Mouse (Mus musculus): ENCODE measurements around the gene Maneal.
A peak's percentile ranks its signal among the peaks of the same experiment; 100 is the strongest.

Gene Maneal

DNA sequence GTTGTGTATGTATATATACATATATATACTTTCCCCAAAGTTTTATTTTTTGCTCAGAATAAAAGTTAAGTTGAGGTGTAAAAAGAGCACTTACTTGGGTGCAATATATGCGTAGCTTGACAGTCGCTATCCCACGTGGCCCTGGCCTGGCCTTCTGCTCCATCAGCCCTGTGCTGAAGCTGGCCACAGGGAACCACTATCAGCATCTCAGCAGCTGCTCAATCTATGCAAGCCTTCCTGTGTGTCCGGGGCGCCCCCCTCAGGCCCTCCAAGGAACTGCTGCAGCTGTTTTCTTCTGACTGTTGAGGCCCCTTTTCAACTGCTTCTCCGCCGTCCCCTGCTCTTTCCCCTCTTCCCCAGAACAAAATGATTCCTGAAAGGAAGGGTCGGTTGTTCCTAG is 14.4 kb downstream of the Maneal start:
- DNase-seq = peak; percentile 90 to 92

DNA sequence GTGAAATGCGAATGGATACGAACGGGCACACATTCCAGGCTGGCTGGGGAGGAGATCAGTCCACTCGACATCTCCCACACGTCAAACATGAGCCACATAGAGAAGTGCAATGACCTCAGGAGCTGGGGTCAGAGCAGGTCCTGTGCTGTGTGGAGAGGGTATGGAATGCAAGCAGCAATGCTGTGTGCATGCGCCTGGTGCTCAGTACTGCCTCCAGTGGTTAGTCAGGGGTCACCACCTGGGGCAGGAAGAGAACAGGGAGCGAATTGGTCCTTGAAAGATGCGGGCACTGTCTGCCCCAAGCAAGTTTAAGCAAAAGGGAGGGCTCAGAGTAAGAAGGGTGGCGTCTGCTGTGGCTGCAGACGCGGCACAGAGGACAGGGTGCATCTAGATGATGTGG is 18.5 kb downstream of the Maneal start:
- peak; percentile 55 to 70 for DNase-seq

DNA sequence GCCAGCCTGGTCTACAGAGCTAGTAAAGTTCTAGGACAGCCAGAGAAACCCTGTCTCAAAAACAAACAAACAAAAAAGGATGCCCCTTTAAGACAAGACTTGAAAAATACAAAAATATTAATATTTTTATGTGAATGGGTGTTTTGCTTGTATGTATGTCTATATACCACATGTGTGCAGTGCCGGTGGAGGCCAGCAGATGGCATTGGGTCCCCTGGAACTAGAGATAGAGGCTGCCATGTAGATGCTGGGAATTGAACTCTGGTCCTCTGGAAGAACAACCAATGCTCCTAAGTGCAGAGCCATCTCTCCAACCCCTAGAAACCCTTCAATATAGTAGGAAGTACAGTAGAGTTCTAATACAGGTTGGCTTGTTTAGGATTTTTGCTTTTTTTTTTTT is 21.0 kb downstream of the Maneal start:
- DNase-seq = no peak

DNA sequence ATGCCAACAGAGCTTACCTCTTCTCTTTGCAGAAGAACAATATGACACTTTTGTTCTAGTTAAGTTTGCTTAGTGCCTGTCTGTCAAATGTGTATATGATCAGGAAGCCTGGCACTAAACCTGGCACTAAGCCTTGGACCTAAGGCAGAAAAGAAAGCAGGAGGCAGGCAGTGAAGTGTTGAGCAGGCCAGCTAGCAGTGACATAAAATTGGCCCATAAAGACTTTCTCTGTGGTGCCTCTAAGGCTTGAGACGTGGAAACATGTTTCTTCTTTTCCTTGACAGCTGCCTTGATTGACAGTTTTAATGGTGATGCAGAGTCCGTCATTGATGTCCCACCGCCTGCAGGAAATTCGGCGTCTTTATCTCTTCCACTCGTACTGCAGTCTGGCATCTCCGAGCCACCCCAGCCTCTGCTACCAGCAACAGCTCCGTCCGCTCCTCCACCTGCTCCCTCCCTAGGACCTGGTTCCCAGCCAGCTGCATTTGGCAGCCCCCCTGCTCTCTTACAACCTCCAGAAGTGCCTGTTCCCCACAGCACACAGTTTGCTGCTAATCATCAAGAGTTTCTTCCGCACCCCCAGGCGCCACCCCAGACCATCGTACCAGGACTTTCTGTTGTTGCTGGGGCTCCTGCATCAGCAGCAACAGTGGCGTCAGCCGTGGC is 23.8 kb downstream of the Maneal start:
- DNase-seq = peak; percentile 45 to 56

DNA sequence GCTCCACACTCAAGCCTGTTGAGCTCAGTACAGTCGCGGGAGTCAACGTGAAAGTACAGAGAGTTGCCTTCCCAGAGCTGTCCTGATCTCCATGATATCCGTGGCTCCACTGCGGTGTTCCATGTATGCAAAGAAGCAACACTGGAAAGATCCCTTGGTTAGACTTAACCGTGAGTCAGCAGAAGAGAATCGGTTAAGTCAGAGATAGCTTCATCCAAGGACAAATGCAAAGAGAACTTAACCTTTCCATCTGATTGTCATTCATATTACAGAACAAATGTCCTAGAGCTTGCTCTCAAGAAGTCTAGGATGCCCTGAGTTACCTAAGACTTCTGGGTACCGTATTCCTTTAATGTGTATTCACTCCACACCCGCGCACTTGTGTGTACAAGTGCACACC is 29.2 kb downstream of the Maneal start:
- no peak for DNase-seq

DNA sequence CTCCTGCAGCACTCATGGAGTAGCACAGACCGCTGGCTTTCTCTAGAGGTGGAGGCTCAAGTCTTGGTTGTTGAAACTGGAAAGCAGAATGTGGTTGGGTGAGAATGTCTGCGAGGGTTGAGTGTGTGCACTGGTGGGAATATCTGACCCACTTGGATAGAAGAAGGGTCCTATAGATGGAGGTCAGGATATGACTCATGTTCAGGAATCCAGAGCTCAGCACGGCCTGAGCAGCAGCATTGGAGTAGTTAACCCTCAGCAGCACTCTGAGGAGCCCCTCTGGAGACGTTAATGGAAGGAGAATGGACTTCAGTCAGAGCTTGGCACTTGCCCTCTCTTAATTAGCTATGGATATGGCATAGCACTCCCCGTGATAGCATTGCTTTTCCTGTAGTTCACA is 32.3 kb downstream of the Maneal start:
- no peak for DNase-seq

DNA sequence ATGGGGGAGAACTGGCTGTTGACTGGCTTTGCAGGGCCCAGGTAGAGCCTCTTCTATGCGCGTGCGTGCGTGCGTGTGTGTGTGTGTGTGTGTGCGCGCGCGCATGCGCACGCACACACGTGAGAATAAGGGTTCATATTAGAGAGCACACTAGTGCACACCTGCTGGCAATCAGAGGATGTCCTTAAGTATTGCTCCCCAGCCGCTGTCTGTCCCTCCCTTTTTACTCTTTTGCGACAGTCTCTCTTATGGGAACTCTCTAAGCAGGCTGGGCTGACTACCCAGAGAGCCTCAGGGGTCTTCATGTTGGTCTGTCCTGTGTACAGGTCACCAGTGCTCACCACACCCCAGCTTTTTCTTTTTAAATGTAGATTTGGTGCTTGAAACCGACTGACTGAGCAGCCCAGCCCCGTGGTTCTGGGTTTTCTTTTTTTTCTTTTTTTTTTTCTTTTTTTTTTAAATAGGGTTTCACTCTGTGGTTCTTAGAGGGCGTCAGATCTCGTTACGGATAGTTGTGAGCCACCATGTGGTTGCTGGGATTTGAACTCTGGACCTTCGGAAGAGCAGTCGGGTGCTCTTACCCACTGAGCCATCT is 36.5 kb downstream of the Maneal start:
- no peak for DNase-seq

DNA sequence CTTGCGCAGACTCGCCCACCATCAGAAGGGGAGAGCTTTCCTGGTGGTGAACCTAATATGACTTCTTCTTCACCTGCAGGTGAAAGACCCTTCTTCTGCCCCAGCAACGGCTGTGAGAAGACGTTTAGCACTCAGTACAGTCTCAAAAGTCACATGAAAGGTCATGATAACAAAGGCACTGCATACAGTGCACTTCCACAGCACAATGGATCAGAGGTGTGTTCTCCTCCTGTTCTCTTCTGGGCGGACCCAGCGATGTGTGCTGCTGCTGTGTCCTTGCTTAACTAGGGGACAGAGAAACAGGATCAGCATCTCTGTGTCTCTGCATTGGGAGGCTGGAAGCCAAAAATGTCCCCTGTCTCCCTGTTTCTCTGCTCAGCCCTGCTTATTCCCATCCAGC is 37.0 kb downstream of the Maneal start:
- DNase-seq = no peak

DNA sequence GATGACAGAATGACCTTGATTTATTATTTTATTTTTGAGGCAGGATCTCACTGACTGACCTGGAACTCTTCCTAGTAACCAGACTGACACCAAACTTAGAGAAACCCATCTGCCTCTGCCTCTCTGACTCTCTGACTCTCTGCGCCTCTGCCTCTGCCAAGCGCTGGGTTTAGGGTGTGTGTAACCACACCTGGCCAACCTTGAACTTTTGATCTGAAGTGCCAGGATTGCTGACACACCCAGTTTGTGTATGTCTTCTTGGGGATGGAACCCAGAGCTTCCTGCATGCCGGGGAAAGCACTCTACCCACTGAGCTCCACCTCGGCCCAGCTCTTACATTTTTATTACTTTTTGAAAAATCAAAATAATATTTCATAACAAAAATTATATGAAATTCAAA is 43.1 kb downstream of the Maneal start:
- DNase-seq = no peak

DNA sequence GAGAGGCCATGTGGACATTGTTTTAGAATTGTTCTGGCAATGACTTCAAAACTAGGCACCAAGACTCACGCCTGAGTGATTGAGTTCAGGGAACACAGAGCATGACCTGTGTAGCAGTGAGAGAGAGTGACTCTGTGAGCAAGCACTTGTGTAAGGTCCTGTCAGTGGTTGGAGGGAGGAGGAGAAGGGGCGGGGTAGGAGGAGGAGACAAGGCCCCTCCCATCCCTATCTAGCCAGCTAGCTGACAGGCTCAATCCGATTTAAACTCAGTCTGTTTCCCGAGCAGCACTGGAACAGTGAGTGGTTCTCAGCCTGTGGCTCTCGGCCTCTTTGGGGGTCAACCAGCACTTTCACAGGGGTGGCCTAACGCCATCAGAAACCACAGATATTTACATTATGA is 44.2 kb downstream of the Maneal start:
- DNase-seq = no peak

DNA sequence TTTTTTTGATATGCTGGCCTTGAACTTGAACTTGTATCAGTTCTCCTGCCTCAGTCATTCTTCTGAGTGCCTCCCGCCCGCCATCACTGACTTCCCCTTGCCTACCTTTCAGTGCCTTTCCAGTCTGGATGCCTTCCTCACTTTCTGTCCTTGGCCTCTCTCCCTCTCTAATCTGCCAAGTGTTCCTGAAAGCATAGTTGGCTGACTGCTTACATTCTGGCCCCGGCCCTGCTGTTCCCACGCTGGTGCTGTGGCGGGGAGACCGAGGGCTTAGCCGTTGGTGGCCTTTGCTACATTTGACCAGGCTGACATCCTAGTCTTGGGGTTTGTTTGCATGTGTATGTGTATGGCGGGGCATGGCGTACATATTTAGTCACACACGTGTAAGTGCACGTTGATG is 46.1 kb downstream of the Maneal start:
- peak; percentile 70 to 77 for DNase-seq

DNA sequence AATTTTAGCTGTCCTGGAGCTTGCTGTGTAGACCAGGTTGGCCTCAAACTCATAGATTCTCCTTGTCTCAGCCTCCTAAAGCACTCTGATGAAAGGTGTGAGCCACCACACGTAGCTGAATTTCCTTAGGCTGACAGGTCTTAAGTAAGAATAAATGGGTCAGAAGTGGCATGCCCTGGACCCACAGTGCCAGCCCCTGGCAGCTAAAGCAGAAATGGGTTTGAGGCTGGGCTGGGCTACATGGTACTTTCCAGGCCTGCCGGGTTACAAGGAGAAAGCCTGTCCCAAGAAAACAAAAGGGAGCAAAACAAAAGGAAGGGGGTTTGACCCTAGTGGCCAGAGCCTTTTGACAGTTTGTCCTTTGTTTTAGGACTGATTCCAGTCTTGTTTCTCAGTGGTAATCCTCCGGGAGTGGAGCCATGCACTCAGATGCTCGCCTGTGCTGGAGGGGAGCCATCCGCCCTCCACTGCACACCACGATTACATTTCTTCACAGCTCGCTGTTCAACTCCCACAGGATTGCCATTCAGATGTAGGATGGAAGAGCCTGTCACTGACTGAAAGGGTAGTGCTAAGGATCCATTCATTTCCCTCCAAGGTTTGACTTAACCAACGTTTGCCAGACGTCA is 50.5 kb downstream of the Maneal start:
- DNase-seq = peak; percentile 26 to 56

DNA sequence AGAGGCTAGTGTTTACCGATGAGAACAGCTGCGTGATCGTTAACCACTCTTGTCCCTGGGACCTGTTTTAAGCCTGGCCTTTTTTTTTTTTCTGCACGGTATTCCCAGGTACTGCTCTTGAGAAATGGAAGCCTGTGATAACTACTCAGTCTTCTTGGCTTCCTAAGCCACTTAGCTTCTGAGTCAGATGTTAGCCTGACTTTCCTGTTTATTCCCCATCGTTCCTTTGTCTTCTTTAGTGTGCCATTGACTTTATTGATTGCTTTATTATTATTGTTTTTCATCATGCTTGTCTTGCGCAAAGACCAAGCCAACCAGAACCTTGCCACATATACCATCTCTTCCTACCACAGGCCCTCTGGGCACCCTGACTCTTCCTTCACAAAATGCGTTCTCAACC is 51.9 kb downstream of the Maneal start:
- no peak for DNase-seq

DNA sequence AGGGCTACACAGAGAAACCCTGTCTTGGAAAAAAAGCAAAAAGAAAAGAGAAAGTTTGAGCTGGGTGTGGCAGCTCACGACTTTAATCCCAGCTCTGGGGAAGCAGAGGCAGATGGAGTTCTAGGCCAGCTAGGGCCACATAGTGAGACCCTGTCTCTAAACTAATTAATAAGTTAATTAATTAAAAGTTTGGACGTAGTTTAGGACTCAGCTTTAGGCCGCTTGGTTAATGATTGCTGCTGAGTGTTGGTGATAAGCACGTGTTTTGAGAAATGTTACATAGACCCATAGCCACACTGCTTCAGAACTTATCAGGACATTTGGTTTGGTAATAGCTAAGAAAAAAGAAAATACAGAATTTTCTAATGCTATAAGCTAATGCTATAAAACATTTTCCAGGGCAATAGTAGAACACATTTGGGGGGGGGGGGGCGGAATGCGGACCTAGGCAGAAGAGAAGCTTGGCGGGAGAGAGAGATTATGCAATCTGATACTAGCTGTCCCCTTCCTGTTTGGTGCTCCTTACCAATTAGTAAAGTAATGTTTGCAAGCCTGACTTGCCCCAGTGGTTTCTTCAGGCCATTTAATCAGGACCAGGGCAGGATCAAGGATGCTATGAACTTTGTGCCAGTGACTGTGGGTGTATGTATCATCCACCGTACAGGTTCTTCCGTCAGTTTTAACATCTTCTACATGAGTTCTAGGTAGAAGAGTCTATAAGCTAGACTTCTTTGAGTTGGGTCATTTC is 52.7 kb downstream of the Maneal start:
- no peak for DNase-seq

DNA sequence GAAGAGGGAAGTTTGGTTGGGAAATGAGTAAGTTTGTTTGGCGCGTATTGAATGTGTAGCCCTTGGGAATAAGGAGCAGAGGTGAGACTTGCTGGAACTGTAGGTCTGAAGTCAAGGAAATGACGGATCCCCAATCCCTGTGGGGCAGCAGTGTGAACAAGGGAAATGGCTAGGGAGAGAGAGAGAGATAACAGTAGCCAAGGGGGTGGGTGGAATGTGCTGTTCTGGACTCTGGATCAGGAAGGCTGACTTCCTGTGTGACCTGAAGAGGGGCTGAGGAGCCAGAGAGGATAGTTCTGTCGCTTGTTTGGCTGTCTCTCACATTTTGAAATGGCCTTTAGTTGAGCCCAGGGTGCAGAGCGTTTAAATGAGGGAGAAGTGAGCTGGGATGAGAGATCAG is 53.5 kb downstream of the Maneal start:
- no peak for DNase-seq
